In the genomic region with DNA sequence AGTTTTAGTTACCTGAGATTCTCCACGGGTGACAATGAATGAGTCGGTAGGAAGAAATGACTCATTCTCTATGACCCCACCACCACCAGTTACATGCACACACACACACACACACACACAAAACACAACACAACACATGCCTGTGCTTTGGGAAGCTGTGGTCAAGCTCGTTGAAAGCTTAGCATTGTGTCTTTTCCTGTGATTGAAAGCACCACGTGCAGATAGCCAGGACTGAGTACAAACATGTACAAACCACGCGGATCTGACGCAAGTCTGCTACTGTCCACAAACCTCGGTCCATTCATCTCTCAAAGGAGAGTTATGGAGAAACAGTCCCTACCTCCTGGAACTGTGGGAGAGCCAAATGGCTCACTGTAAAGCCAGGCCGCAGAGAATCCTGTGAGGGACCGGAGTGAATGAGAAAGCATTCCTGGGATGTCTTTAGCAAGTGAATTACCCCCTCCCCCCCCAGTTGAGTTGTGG, we compare ENCODE assay signal across 7 mouse cellular contexts. TPM values are rescaled to one million over a fixed set of nuclear protein-coding genes. Genes with fewer than 3 reads are reported as not detected.
DNase-seq lines count a peak whose midpoint lies in the region; ATAC-seq lines count a peak whose summit lies in the region.

No protein-coding gene starts in this region.

- peak overlapping the region; percentile 86 for H3K4me3 ChIP-seq in forebrain, embryonic 16.5 days (replicated peaks; ENCODE audit: low read length)
- peak overlapping the region; percentile 86 for H3K4me3 ChIP-seq in liver, embryonic 15.5 days (replicated peaks)
- peak overlapping the region; percentile 68 for H3K4me3 ChIP-seq in neural tube, embryonic 12.5 days

- peak overlapping the region; percentile 96 for H3K9ac ChIP-seq in forebrain, embryonic 16.5 days (replicated peaks; ENCODE audit: low read depth, low read length)
- H3K9ac ChIP-seq in liver, embryonic 15.5 days = 0 out of 2 replicates have a peak overlapping the region, but pooled peaks have one; percentile 87
- peak overlapping the region; percentile 87 for H3K9ac ChIP-seq in neural tube, embryonic 12.5 days

- no peaks in the 10 kb centered on the region for H3K27me3 ChIP-seq in forebrain, embryonic 16.5 days (replicated peaks; ENCODE audit: control insufficient read depth, insufficient read depth, low read length)
- no peaks in the 10 kb centered on the region for H3K27me3 ChIP-seq in liver, embryonic 15.5 days
- no peaks in the 10 kb centered on the region for H3K27me3 ChIP-seq in neural tube, embryonic 12.5 days (replicated peaks)

- peaks cover 22% of the 10 kb centered on the region for H3K4me1 ChIP-seq in forebrain, embryonic 16.5 days (replicated peaks; ENCODE audit: control insufficient read depth, insufficient read depth, low read length)
- H3K4me1 ChIP-seq in liver, embryonic 15.5 days (replicated peaks) = peaks cover 27% of the 10 kb centered on the region
- H3K4me1 ChIP-seq in neural tube, embryonic 12.5 days = peaks cover 25% of the 10 kb centered on the region

- ATAC-seq in forebrain, embryonic 16.5 days = no peak
- ATAC-seq in liver, embryonic 15.5 days (ENCODE audit: insufficient read depth) = no peak
- no peak for ATAC-seq in neural tube, embryonic 12.5 days (ENCODE audit: low FRiP score, low read depth)

- H3K9me3 ChIP-seq in forebrain, embryonic 16.5 days (ENCODE audit: control insufficient read depth, low read length) = no peaks in the 10 kb centered on the region
- H3K9me3 ChIP-seq in liver, embryonic 15.5 days (replicated peaks) = no peaks in the 10 kb centered on the region
- H3K9me3 ChIP-seq in neural tube, embryonic 12.5 days = no peaks in the 10 kb centered on the region

- H3K4me2 ChIP-seq in forebrain, embryonic 16.5 days (ENCODE audit: low read length) = peak overlapping the region; percentile 67
- H3K4me2 ChIP-seq in liver, embryonic 15.5 days = peak overlapping the region; percentile 96
- H3K4me2 ChIP-seq in neural tube, embryonic 12.5 days (replicated peaks) = peak overlapping the region; percentile 76

- DNase-seq in ES-CJ7 (ENCODE audit: low read depth, low spot score) (peak; percentile 81), adipocyte (ENCODE audit: low spot score) (peak; percentile 46)
- no peak for DNase-seq in left cerebral cortex, adult 9 months (ENCODE audit: low spot score in 2 of 2)
- DNase-seq in spleen, postnatal 4 days (ENCODE audit: low spot score in 2 of 2) = no peak

- peaks cover 15% of the 10 kb centered on the region for H3K36me3 ChIP-seq in forebrain, embryonic 16.5 days (ENCODE audit: control insufficient read depth, insufficient read depth)
- H3K36me3 ChIP-seq in liver, embryonic 15.5 days (replicated peaks) = peaks cover 29% of the 10 kb centered on the region
- H3K36me3 ChIP-seq in neural tube, embryonic 12.5 days = peaks cover 28% of the 10 kb centered on the region

- 9% methylated on average over 10 of the region's 10 CpGs for WGBS in forebrain, embryonic 16.5 days
- 22% methylated on average over 10 of the region's 10 CpGs for WGBS in liver, embryonic 15.5 days (ENCODE audit: insufficient replicate concordance)
- WGBS in neural tube, embryonic 12.5 days = 6% methylated on average over 10 of the region's 10 CpGs

- no peak overlapping the region for H3K27ac ChIP-seq in forebrain, embryonic 16.5 days (ENCODE audit: low read length)
- no peak overlapping the region for H3K27ac ChIP-seq in liver, embryonic 15.5 days (replicated peaks)
- H3K27ac ChIP-seq in neural tube, embryonic 12.5 days = no peak overlapping the region

RNA-seq across cellular contexts. Expression of a gene that starts 1.6 kb away (rescaled TPM):
- 92.9 and 110 TPM in 2 replicates for polyA plus RNA-seq in forebrain, embryonic 16.5 days (2015; fragmentation: Nextera tagmentation; extraction: Ambion mirVana)
- 20.9 and 21.9 TPM in 2 replicates for polyA plus RNA-seq in liver, embryonic 15.5 days (2015; fragmentation: Nextera tagmentation; extraction: Ambion mirVana)
- 147 and 154 TPM in 2 replicates for polyA plus RNA-seq in neural tube, embryonic 12.5 days (2016; fragmentation: Nextera tagmentation; extraction: Ambion mirVana)

RNA-seq across cellular contexts. Expression of a gene that starts 40.8 kb away (rescaled TPM):
- polyA plus RNA-seq in forebrain, embryonic 16.5 days (2015; fragmentation: Nextera tagmentation; extraction: Ambion mirVana) = 23.2 and 30.2 TPM in 2 replicates
- polyA plus RNA-seq in liver, embryonic 15.5 days (2015; fragmentation: Nextera tagmentation; extraction: Ambion mirVana) = 26.3 and 28.5 TPM in 2 replicates
- 22.3 and 24.6 TPM in 2 replicates for polyA plus RNA-seq in neural tube, embryonic 12.5 days (2016; fragmentation: Nextera tagmentation; extraction: Ambion mirVana)

RNA-seq across cellular contexts. Expression of a gene that starts 50.2 kb away (rescaled TPM):
- polyA plus RNA-seq in forebrain, embryonic 16.5 days (2015; fragmentation: Nextera tagmentation; extraction: Ambion mirVana) = 61.2 and 64.0 TPM in 2 replicates
- 22.8 and 24.9 TPM in 2 replicates for polyA plus RNA-seq in liver, embryonic 15.5 days (2015; fragmentation: Nextera tagmentation; extraction: Ambion mirVana)
- 63.8 and 64.3 TPM in 2 replicates for polyA plus RNA-seq in neural tube, embryonic 12.5 days (2016; fragmentation: Nextera tagmentation; extraction: Ambion mirVana)

Comparison
In these comparisons a context has a peak if more than half of its experiments do, and no peak if none do; other contexts are left out.
1. DNase-seq: peak in ES-CJ7 (single experiment) and adipocyte (single experiment); none in left cerebral cortex, adult 9 months (0 of 2) and spleen, postnatal 4 days (0 of 2).
2. Peak in every context shown above with its lines, with median percentiles within 50 percentile points of each other: H3K4me2 ChIP-seq, H3K4me3 ChIP-seq and H3K9ac ChIP-seq.